Mouse (Mus musculus): ENCODE results near the gene Pax8.

The Pax8 gene

DNA sequence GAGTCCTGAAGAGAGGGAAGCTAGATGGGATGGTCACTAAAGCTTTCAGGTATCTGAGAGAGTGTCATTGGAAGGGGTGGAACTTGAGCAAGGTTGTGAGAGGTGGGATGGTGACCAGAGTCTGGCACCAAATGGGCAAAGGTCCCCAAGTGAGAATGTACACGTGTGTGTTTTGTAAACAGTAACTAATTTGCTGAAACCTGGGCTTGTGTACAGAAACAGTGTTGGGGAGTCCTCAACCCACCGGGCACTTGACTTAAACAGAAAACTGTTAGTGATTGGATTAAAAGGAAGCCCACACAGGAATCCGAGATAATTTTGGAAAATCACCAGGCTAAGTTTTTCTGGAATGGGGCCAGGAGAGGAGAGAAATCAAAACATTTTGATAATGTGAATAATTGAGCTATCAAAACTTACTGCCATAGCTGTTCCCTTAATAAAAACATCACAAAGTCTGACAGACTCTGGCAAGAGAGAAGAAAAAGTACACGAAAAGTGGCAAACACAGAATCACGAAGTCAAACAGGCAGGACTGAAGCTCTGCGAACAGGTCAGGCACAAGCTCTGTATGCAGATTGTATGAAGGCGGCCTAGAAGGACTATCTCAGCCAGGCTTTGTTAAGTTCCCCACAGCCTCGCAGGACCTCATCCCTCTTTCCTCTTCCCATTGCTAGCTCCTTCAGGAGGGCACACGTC, 15.1 kb downstream of the Pax8 start:
- DNase-seq, result peak; percentile 68

DNA sequence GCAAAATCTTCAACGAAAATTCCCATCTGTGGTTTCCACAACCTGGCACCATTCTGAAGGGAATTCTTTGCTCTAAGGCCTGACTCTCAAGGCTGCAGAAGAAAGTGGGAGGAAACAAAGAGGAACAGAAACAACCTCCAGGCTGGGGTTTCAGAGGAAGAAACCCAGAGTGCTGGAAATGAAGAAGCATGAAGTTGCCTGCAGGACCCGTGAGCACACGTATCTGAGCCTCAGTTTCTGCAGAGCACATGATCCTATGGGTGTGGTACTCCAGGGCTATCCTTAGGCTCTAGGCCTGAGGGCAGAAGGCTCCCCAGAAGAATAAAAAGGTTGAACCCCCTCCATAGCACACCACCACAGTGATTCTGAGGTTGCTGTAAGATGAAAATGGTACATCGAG, 18.6 kb downstream of the Pax8 start:
- no peak for DNase-seq

DNA sequence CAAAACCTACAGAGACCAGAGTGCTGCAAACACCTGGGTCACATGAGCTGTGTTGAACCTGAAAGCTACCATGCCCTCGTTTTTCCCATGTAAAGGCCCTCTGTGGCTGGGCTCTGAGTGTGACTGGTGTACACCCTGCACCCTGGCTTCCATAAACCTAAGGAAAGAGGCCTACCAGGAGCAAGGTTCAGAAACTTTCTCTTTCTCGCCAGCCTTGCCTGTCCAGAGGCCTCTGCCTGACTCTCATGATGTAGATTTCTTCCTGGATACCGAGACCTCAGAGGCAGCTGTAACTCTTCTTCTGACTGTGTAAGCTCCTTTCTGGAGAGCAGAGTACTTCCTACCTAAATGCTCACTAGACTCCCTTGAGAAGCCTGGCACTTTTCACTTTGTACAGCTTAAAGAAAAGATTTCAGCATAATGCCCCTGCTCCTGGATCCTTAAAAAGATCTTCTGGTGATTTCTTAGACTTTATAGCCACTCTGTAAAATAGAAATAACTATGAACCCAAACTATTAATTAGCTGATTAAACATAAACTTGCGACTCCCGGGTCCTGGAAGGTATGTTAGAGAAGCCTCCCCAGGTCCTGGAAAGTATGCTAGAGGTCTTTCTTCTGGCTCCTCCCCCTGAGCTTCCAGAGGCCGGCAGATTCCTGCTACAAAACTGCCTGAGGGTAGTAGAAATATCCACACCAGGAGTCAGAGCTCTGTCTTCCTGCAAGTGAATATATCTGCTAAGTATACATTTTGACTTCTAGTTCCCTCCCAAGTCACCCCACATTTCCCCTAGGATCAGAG, 20.1 kb downstream of the Pax8 start:
- no peak for DNase-seq

DNA sequence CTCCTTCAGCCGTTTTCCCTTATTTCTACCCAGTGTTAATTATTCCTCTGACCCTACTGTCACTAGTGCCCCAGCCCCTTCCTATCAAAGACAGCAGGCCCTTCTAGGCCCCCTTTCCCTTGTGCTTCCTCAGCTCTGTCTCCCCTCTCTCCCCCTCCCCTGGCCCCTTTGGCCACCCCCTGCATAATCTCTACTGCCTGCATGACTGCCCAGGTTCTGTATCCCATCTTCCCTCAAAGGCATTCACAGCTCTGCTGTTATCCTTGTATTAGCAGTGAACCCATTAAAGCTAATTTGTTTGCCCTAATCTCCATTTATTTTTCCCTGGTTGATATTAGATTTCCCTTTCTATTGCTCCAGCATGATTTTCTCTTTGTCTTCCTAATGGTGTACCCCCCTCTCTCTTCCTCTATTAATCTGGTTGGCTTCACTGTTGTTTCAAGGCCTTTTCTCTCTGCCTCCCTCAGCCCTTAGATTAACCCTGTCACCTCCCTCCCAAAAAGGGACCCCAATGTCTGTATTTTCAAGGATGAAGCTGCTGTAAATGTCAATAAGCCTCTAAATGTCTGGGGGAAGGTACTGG, 20.9 kb downstream of the Pax8 start:
- DNase-seq, result no peak

DNA sequence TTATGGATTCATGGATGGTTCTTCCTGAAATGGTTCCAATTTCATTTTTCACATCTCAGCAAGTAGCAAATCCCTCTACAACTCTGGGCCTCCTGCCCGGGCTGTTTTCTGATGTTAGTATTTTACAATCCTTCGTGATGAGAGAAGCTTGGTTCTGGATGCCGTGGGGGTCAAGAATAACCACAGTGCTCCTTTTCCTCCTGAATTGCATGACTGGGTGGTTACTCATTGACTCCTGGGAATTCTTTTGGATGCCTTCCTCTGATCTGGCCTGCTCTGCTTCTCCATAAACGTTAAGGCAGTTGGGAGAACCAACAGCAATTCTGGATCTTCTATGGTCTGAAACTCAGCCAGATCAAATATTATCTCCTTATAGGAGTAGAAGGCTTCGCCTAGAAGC, 22.2 kb downstream of the Pax8 start:
- peak; percentile 63 for DNase-seq

DNA sequence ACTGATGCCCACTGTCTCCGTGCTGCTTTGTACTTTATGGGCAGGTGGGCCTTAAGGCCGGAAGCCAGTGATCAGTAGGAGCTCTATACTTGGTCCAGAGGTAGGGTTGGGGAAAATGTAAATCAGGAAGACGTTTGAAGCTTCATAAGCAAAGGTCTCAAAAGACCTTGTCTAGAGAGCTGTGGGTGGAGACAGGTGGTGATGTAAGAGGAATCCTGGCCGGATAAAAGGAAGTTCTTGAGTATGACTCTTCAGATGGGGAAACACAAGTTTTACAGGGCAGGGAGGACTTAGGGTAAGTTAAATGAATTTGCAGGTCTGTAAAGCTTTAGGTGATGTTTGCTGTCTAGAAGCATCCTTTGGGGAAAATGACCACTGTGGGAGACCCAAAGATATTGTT, 26.3 kb downstream of the Pax8 start:
- no peak for DNase-seq

DNA sequence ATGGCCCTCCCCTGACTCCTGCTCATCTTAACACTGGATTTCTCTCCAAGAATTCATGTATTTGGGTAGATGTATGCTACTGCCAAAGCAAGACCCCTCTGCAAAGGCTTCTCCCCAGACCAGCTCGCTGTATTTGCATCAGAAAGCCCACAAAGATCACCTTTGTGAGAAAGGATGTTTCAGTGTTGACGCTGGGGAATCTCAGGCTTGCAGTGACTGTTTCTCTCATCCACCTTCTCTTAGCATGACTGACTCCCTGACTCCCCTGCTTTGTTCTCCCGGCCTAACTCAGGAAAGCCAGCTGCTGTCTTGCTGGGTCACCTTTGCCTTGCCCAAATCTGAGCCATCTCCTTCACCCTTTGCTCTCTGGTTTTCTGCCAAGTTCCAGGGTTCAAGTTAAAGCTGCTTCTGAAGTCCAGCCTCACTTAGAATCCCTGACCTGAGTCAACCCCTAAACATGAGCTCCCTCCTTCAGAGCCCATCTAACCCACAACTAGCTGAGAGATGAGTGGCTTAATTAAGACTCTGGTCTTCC, 32.1 kb downstream of the Pax8 start:
- DNase-seq, result no peak

DNA sequence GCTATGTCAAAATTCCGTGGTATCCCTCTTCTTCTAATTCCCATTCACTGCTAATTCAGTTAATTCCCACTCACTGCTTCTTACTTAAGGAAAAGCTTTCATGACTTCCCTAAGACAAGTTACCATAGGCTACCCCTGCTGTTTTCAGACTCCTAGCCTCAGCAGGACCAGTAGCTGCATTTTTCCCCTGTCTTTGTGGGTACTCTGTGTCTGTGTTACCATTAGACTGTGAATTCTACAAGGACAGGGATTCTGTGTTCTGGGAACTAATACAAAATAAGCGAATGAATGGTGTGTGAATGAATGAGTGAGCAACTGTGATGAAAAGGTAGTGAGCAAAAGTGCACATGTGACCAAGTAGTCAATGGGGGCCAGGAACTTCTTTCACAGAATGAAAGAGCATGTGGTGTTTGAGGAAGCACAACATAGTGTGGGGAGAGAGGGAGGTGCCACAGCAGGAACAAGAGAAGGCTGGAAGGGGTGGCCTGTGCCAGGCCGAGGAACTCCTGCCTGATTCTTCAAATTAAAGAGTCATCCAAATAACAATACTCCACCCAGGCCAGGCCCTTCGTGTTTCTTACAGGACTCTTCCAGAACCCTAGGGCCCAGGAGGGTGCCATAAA, 33.0 kb downstream of the Pax8 start:
- DNase-seq, result no peak

DNA sequence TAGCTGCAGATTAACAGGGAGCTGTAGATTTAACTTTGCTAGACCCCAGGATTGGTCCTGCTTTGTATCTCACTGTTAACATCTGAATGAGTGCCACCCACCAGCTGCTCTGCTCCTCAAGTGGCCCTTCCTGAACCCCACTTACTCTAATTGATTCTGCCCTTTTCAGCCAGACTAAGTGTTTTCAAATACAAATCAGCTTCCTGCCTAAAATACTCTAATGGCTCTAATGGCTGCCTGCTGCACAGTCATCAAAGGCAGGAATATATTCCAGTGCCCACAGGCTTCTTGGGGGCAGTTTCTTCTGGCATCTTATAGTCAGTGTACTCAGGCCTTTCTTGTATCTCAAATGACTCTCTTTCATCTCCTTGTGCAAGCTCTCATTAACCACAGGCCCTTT, 33.5 kb downstream of the Pax8 start:
- no peak for DNase-seq

DNA sequence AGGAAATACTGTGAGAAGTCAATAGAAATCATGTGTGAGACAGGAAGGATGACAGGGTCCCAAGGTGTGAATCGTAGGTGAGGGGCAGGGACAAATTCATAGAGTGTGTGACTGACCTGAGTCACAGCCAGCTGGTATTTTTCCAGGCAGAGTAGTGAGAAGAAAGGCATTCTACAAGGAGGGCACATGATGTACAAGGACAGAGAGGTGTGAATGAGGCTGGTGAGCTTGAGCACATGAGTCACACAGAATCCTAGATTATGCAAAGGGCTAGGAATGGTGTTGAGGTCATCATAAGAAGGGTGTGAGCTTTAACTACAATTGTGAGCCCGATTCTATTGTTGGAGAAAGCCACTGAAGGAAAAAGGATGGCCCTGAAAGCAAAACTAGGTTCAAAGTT, 35.3 kb downstream of the Pax8 start:
- no peak for DNase-seq

DNA sequence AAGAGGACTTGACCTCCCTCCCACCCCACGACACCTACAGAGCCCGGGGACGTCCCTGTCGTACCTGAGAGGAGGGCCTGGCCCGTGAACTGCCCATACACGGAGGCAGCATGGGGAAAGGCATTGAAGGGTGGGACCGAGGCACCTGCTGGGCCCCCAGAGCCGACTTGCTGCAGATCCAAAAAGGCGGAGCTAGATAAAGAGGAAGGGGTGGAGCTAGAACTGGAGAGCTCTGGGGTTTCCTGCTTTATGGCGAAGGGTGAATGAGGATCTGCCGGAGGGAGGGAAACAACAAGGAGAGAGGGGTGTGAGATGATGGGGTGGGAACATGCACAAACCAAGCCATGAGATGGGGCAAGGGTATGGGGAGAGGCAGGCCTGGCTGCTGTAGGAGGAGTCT, 39.7 kb downstream of the Pax8 start:
- DNase-seq, result no peak

DNA sequence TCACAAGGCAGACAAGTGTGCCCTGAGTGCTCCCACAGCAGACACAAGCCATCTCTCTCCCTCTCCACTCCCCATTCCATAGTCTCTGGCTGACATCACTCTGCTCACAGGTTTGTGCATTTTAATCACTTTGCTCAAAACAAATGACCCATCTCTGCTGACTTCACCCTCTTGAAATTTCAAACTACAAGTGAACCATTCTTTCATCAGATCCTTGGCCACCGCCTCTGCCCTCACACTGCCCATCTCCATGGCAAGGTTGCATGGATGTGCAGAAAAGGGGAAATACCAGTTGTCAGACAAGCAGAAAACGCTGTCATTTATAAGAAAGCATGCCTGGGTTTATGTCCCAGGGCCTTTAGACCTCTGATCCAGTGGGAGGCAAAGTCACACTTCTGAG, 40.7 kb downstream of the Pax8 start:
- DNase-seq, result no peak

DNA sequence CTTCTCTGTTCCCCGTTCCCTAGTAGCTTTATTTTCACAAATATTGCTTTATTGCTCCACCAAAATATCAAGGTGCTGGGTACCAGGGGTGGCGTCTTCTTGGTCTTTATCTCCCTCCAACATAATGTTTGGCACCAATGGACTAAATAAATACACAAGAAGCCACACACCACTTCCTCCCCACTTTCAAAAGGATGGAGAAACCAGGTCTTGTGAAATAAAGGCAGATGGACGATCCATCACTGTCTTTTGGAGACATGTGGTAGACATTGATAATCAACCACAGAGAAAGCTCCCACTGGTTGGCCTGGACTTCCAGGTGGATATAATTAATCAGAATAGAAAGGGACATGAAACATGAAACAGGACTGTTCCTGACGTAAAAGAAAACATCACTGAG, 45.6 kb downstream of the Pax8 start:
- DNase-seq, result no peak

DNA sequence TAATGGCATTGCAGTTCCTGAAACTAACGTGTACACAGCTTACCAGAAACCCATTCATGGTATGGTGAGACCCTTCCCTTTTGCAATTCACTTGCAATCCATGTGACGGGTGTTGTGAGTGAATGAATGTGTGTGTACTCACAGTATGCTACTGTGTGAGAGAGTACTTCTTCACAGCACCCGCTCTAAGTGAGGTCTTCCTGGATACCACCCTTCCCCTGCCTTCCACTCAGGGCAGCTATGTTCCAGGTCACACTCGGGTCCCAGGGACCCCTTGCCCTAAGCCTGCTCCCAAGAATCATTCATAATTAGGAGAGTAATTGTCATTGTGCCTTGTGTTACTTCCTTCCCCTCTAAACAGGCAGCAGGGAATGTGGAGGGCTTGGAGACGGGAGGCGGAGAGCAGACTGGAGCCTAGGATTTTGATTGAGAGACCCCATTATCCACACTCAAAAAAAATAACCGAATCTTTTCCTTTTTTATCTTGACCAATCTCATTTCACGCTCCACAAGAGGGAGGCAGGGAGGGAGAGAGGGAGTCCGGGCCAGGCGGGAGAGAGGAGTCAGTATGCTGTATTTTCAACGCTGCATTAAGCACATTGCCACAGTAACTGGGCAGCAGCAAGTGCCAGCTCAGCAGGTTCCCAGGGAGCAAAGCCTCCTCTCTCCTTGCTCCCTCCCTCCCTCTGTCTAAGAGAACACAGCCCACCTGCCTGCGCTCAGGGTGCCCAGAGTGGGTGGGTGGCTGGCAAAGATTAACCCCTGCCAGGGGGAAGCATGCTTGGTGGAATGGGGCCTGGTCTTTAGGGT, 47.3 kb downstream of the Pax8 start:
- no peak for DNase-seq

DNA sequence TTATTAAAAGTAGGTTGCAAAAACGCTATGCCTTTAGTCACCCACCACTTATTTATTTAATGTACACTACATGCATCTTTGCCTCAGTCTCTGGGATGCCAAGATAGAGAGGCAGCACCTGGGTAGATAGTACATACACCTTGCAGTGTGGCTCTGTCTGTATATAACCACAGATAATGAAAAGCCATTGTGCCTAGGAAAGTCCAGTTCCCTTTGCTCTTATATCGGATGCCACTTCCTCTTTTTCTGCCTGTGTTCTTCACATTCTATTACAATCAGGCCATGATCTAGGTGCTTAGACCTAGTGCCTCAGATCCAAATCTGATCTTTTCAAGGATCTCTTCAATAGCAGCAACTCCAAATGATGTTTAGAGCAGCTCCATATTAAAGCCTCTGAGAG, 49.8 kb downstream of the Pax8 start:
- no peak for DNase-seq

DNA sequence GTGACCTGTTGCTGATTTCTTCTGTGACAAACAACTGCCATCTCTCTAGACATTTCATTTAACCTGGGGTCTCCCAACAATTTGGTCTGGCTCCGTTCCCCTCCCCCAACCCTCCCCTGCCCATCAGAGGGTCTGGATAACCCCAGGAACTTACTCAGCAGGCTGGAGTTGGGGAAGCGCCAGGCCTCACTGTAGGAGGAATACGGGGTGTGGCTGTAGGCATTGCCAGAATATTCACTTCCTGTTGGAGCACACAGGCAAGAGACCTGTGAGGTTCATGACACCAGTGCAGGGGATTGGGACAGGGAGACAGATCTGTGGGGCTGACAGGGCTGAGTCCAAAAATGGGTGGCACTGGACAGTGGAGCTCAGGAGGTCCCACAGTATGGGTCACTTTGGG, 52.6 kb downstream of the Pax8 start:
- DNase-seq, result no peak

DNA sequence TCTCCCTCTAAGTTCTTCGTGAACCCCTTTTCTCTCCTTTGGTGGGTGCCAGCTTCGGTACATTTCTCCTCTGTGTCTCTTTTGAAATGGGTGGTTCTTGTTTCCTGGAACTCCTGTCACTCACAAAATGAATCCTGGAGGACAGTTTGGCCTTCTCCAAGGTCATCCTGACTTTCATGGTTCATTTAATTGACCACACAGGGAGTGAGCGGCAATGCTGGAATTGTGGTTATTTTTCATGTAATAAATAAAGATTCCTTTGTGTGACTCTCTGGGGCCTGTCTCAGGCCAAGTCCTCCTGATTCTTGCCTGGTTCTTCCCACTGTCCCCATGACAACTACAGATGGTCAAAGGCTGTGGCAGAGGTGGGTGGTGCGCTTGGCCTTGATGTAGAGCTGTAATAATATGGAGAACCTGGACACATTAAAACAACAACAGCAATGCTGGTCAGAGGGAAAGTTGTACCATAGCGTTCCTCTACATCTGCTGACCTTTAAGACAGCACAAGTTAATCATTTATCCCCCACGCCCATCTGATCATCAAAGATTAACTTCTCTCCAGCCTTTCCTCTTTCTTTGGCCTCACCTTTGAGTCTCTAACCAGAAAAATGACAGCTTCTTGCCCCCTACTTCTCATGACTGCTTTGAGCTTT, 54.1 kb downstream of the Pax8 start:
- DNase-seq, result peak; percentile 50

DNA sequence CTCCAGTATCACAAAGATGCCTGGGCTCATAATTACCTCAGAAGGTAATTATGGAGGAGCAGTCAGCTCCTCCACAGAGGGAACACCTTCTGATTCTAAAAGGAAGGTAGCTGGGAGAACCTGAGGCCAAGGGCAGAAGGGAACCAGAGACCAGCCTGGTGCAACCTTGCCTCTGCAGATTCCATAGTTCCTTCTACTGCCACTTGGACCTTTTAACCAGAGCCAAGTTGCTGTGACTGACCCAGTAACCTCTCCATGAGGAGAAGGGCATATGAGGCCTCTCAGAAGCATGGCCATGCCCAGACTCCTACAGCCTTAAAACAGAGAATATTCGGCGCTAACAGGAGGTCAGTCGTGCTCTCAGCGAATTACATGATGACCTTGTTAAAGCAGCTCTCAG, 57.8 kb downstream of the Pax8 start:
- no peak for DNase-seq

DNA sequence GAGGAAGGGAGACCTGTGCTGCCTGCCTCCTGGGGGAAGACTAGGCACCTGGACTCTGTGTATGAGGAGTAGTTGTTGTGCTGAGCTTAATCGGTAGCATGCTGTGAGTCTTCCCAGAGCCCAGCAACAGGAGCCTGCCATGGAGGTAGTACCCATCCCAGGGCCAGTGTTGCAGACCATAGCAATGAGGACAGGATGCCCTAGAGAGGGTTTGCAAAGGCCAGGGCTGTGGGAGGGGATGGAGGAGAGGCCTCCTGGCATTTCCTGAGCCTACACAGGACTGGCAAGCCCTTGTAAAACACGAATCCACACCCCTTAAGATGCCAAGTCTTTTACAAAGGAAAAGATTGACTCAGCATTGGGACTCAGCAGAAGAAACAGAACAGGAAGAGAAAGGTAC, 58.3 kb downstream of the Pax8 start:
- DNase-seq, result no peak

DNA sequence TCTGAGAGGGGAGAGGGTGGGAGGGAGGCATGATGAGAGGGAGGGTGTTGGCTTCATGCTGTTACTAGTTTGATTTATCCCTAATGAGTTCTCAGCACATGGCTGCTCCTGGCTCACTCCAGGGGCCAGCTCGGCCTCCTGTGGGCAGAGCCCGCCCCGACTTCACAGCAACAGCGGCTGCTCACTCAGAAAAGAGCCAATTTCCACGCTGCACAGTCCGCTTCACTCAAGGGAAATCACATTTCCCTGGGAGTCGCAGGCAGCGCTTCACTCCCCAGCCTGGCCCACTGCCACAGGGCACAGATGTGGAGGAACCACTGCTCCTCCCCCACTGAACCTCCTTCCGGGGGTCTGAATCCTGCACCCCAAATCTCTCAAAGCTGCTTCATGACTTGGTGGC, 58.7 kb downstream of the Pax8 start:
- peak; percentile 66 for DNase-seq

DNA sequence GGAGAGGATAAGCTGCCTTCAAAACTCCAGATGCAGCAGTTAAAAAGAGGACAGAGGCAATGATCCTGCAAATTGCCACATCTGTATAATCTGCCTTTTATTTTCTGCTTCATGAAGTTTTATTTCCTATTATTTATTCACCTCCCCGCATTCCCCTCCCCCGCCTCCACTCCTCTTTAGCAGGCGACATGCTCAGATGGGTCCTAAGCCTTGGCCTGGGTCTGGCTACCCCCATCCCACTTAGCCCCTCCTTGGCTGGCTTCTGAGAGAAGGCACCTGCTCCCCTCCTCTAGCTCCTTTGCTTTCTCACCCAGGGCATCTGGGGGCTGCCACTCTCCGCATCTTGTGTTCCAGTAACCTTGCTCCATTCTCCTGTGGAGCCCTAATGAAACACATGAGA, 61.7 kb downstream of the Pax8 start:
- no peak for DNase-seq

DNA sequence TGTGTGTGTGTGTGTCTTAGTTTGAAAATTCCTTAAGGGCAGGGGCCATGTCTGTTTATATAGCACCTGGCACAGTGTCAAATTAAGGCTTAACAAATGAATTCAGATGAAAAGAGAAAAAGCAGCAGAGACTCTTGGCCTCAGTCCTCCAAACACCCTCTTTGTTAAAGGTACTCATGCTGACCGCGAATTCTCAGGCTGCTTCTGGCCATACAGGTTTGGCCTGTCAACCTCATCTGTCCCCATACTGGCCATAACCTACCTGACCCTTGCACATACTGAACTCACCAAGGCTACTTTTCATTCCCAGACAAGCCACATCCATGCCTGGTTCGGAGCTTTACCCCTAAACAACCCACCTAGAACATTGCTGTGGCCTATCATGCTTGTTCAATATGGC, 62.2 kb downstream of the Pax8 start:
- no peak for DNase-seq
